Mouse (Mus musculus): ENCODE measurements around the gene Tulp2.
A peak's percentile ranks its signal among the peaks of the same experiment; 100 is the strongest.
"Not testable (repeated sequence)": the region's sequence is repeated elsewhere in the genome, so short reads cannot be mapped to it uniquely, and the experiment has no call there.

Tulp2 gene

GRCm38 (mm10) chr7:45521728-45522184, 40.1 kb downstream of the Tulp2 start:
- DNase-seq (ENCODE audit: low spot score in 2 of 2) = peak; percentile 91 to 94

DNA sequence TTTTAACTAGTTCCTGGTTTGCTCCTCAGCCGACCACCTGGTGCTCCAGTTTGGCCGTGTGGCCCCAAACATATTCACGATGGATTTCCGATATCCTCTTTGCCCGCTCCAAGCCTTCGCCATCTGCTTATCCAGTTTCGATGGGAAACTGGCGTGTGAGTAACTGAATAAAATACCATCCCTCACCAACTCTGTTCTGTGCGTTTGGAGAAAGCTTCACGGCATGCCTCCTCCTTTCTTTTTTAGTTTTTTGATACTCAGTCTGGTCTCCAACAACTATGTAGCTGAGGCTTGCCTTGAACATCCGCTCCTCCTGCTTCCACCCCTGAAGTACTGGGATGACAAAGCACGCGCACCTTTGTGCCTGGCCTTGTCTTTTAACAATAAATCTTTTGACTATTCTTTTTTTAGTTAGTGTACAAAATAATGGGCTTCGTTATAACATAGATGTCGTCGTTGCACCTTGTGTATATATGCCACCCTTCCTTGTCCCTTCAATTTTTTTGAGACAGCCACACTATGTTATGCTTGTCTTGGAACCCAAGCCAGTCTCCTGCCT, 40.6 kb downstream of the Tulp2 start:
- no peak for DNase-seq (ENCODE audit: low spot score in 2 of 2)

DNA sequence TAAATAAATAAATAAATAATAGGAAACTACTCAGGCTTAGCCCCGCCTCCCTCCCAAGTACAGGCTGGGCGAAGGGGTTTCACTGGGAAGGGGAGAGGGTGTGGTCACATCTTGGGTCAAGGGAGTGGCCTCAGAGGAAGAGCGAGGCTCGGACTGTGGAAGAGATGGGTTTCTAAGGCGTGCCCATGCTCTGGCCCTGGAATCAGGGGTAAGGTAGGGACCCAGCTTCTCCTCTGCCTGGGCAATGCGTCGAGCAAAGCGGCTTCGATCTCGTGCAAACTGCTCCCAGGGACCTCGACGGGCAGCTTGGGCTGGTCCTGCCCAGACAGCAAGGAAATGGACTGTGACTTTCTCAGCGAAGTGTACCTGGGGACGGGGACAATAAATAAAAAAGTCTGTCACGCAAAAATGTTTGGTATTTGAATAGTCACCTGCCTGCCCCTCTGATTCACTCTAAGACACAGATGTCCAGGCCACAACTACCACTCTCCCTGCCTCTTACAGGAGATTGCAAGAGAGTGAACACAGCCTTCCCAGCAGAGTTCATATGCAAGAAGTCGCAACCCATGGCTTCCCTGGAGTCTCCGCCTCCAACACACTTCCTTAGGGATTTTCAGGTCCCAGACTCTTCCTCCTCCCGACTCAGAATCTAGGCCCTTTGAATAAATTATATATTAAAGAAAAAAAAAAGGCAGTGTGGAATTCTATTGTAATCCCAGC, 41.4 kb downstream of the Tulp2 start:
- DNase-seq (ENCODE audit: low spot score in 2 of 2) = no peak

- DNase-seq (ENCODE audit: low spot score in 2 of 2) = no peak
Observed at GRCm38 (mm10) chr7:45523678-45524170, 42.0 kb downstream of the Tulp2 start.

DNA sequence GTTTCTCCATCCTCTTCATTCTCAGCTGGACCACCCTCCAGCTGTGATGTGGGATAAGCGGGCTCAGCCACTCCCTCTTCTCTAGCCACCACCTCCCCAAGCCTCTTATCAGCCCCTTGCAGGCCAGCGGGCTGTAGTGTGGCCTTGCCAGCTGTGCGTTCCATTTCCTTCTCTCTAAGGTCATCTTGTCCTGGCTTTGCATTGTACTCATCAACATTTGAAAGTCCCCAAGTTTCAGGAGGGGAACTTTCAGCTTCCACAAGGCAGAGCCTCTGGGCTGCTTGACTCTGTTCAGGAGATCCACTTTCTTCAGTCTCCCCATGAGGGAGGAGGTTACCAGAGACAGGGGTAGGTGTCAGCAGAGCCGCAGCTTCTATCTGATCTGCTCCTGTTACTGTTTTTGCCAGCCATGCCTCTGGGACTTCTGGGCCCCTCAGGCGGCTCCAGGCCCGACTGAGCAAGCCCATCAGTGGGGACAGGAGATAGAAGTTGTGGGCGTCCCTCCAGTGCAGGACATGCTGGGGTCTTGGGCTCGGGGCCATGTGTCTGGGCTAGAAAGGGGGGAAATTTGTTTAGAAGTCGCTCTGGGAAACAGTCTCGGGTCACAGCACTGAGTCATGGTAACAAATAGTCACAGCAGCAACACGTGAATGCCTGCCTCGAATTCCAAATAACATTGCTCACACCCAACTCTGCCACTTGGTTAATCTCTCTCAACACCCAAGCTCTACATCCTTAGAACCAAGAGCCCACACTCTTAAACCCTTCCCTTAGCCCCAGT, 43.4 kb downstream of the Tulp2 start:
- DNase-seq (ENCODE audit: low spot score in 2 of 2) = peak in 1 of 2 experiments; percentile 21

- DNase-seq (ENCODE audit: low spot score in 2 of 2) = peak; percentile 96 to 97
Observed at GRCm38 (mm10) chr7:45525809-45526473, 44.3 kb downstream of the Tulp2 start, which contains the start of the genes Ppp1r15a and Plekha4. Gene Ppp1r15a (minus strand): TSS chr7:45526268. Gene Plekha4 (plus strand): TSS chr7:45526330.

DNA sequence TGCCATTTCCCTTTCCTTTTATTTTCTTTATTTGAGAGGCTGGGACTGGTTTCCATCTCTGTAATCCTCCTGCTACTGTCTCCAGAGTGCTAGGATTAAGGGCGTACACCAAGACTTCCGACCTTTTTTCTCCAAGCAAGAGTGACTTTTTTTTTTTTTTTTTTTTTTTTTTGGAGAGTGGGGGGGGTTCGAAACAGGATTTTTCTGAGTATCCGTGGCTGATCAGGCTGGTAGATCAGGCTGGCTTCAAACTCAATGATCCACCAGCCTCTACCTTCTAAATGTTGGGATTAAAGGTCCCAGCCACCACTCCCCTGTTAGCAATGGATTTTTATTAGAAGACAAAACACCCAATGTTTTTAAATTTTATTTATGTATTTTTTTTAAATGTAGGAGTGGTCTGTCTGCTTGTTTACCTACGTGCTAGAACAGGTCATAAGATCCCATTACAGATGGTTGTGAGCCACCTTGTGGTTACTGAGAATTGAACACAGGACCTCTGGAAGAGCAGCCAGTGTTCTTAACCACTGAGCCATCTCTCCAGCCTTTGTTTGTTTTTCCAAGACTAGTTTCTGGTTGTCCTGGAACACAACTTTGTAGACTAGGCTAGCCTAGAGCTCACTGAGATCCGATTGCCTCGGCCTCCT, 44.9 kb downstream of the Tulp2 start:
- DNase-seq (ENCODE audit: low spot score in 2 of 2) = no peak

DNA sequence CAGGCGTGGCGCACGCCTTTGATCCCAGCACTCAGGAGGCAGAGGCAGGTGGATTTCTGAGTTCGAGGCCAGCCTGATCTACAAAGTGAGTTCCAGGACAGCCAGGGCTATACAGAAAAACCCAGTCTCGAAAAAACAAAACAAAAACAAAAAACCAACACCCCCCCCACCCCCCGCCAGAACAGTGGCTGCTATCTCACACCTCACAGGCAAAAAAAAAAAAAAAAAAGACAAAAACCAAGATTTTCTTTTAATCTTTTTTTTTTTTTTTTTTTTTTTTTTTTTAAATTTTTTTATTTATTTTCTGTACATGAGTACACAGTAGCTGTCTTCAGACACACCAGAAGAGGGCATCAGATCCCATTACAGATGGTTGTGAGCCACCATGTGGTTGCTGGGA, 45.5 kb downstream of the Tulp2 start:
- not testable (repeated sequence) for DNase-seq (ENCODE audit: low spot score in 2 of 2)

DNA sequence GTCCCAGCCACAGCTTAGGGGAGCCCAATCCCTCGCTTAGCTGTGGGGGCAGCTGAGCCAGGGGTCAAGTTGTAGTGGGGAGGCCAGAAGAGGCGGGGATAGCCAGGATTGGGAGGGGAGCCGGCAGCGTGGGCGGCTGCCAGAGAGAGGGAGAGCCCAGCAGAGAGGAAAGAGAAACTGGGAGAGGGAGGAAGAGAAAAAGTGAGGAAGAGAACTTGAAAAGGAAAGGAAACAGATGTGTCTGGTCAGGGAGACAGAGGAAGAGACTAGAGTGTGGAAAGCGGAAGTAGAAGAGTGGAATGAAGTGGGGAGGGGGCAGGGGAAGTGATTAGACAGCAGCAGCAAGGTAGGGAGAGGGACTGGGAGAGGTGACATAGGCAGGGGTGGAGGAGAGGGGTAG, 47.8 kb downstream of the Tulp2 start:
- DNase-seq (ENCODE audit: low spot score in 2 of 2) = no peak

DNA sequence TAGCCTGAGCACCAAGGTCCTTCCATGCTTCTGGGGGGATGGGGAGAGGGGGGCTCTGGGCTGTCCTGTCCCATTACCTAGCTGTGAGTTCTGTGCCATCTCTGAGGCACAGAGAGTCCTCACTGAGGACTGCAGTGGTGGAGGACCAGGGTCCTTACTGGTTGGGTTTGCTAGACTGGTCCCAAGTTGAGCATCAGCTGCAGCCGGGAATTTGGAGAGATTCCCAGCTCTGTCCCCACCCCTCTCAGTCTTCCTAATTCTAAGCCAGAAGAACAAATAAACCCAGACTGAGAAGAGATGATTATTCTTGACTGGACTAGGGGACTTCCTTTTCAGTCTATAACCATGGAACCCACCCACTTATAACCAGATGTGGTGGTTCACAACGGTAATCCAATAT, 49.0 kb downstream of the Tulp2 start:
- no peak for DNase-seq (ENCODE audit: low spot score in 2 of 2)

GRCm38 (mm10) chr7:45535676-45536075, 54.0 kb downstream of the Tulp2 start:
- DNase-seq (ENCODE audit: low spot score in 2 of 2) = no peak

GRCm38 (mm10) chr7:45537602-45538001, 55.9 kb downstream of the Tulp2 start:
- DNase-seq (ENCODE audit: low spot score in 2 of 2) = no peak

- DNase-seq (ENCODE audit: low spot score in 2 of 2) = peak; percentile 64 to 74
Observed at GRCm38 (mm10) chr7:45538163-45539041, 56.7 kb downstream of the Tulp2 start.

DNA sequence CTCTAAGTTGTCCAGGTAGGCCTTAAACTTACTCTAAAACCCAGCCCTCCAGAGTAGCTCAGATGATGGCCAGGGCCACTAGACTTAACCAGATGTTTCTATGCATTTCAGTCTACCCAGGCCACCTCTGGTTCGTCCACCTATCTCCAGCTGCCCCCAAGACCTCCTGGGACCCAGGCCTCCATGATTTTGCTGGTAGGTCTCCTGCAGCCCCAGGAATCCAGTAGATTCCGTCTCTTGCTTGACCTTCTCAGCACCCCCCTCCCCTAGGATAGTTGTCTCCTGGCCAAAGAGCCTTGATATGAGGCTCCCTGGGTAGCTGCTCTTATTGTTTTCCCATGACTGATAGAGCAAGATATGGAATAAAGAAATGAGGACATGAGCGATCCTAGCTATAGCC, 57.4 kb downstream of the Tulp2 start:
- DNase-seq (ENCODE audit: low spot score in 2 of 2) = no peak

- DNase-seq (ENCODE audit: low spot score in 2 of 2) = no peak
Observed at GRCm38 (mm10) chr7:45540213-45540612, 58.5 kb downstream of the Tulp2 start.

DNA sequence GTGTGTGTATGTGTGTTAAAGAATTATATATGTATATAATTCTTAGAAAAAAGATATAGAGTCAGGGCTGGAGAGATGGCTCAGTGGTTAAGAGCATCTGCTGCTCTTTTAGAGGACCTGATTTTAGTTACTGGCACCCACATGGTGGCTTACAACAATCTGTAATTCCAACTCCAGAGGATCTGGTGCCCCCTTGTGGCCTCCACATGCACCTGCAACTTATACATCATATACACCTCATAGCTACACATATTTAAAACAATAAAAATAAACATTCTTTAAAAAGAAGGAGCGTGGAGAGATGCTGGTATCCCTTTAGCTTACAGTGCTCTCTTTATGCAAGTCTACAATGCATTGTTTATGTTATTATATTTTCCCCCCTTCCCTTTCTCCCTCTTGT, 62.8 kb downstream of the Tulp2 start:
- no peak for DNase-seq (ENCODE audit: low spot score in 2 of 2)

DNA sequence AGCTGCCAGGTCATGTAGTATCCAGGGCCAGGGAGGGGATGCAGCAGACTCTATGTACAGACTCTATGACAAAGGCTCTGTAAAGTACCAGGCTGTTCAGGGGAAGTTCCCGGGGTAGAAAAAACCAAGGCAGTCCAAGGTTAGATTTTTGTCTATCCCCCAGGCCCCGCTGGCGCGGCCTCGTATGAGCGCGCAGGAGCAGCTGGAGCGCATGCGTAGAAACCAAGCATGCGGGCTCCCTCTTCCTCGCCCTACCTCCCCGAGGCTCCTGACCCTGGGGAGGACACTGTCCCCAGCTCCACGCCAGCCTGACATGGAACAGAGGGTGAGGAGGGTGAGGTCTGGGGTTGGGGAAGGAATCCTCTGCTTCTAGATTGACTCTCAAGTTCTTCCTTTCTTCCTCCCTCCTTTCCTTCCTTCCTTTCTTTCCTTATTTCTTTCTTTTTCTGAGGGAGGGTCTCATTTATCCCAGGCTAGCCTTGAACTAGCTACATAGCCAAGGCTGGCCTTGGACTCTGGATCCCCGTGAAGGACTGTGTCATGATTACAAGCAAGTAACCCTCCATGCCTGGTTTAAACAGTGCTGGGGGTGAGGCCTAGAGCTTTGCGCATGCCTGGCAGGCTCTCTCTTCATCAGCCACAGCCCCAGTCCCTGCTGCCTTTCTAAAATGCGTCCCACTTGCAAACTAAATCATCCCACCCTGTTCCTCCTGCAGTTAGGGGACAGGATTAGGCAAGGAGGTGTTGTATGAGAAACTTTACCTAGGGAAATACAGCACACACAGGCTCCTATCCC, 68.2 kb downstream of the Tulp2 start:
- DNase-seq (ENCODE audit: low spot score in 2 of 2) = no peak

GRCm38 (mm10) chr7:45550821-45551511, 69.3 kb downstream of the Tulp2 start:
- no peak for DNase-seq (ENCODE audit: low spot score in 2 of 2)

- no peak for DNase-seq (ENCODE audit: low spot score in 2 of 2)
Observed at GRCm38 (mm10) chr7:45551512-45551883, 69.8 kb downstream of the Tulp2 start.
